Mouse (Mus musculus) heart, embryonic 16.5 days (tissue): ENCODE results near the gene Lrmda. TPM values are rescaled to one million over a fixed set of nuclear protein-coding genes. Genes with fewer than 3 reads are reported as not detected.

Source experiments
- ATAC-seq: fragments of 200-750 bp; cut with Nextera tagmentation; replicated peaks from 2 replicates; pipeline ENCODE4 v1.8.0; 2017; ENCODE audit warnings: moderate number of reproducible peaks; ENCODE audit not compliant: insufficient read depth, low FRiP score; ENCODE audit errors: extremely low read depth
- H3K27ac ChIP-seq: fragments of 300-500 bp; sonication (generic); 2 replicates; pipeline ENCODE4 v1.5.1; 2014; ENCODE audit warnings: mild to moderate bottlenecking, low read length, control low read depth, moderate library complexity
- H3K27me3 ChIP-seq: fragments of 300-500 bp; sonication (generic); 2 replicates; pipeline ENCODE4 v1.6.1; 2014; ENCODE audit warnings: low read length, mixed read lengths; ENCODE audit not compliant: control insufficient read depth, insufficient read depth
- H3K36me3 ChIP-seq: fragments of 300-500 bp; sonication (generic); 2 replicates; pipeline ENCODE4 v1.6.1; 2014; ENCODE audit not compliant: control insufficient read depth, insufficient read depth
- H3K4me1 ChIP-seq: fragments of 300-500 bp; sonication (generic); 2 replicates; pipeline ENCODE4 v1.6.1; 2014; ENCODE audit warnings: low read length, mixed read lengths; ENCODE audit not compliant: control insufficient read depth, insufficient read depth
- H3K4me2 ChIP-seq: fragments of 300-500 bp; sonication (generic); 2 replicates; pipeline ENCODE4 v1.6.1; 2014; ENCODE audit warnings: low read depth, mild to moderate bottlenecking, control low read depth, low read length
- H3K4me3 ChIP-seq: fragments of 300-500 bp; sonication (generic); 2 replicates; pipeline ENCODE4 v1.5.1; 2014; ENCODE audit warnings: mild to moderate bottlenecking, control low read depth, low read length
- H3K9ac ChIP-seq: fragments of 300-500 bp; sonication (generic); 2 replicates; pipeline ENCODE4 v1.6.1; 2014; ENCODE audit warnings: low read length, control low read depth
- H3K9me3 ChIP-seq: fragments of 300-500 bp; sonication (generic); replicated peaks from 2 replicates; pipeline ENCODE4 v1.6.1; 2016; ENCODE audit warnings: low read length; ENCODE audit not compliant: control insufficient read depth
- WGBS: fragments of 180-500 bp; shearing (Covaris S2); extraction: QIAGEN DNeasy Blood & Tissue Kit; methylation state at CpG from one replicate; pipeline ENCODE4 v1.1.7; 2014; 5-methylcytosine and 5-hydroxymethylcytosine counted together
- polyA plus RNA-seq: library from polyadenylated mRNA; unstranded; fragments of >200 nt; fragmentation: Nextera tagmentation; extraction: Ambion mirVana; gene quantifications from 2 replicates; pipeline ENCODE4 v1.2.1, GENCODE M21; 2015

The Lrmda gene
- polyA plus RNA-seq, 1 experiment from 2014 or later, result 0.55 TPM

- whole genome bisulfite sequencing, result 71% methylated on average over 6 of the region's 6 CpGs
- Histone ChIP-seq H3K9ac (no peak overlapping the region), H3K36me3 (no peaks in the 10 kb centered on the region), H3K27me3 (no peaks in the 10 kb centered on the region), H3K4me3 (no peak overlapping the region), H3K9me3 (no peaks in the 10 kb centered on the region), H3K4me2 (no peak overlapping the region), H3K4me1 (no peaks in the 10 kb centered on the region), H3K27ac (no peak overlapping the region)
- no peak for ATAC-seq
Observed at GRCm38 (mm10) chr14:22710071-22710661, 690.7 kb downstream of the Lrmda start.

- Histone ChIP-seq H3K4me1 (no peaks in the 10 kb centered on the region), H3K4me3 (no peak overlapping the region), H3K9ac (no peak overlapping the region), H3K9me3 (no peaks in the 10 kb centered on the region), H3K27ac (no peak overlapping the region), H3K4me2 (no peak overlapping the region), H3K36me3 (no peaks in the 10 kb centered on the region), H3K27me3 (no peaks in the 10 kb centered on the region)
- no peak for ATAC-seq
Observed at GRCm38 (mm10) chr14:22712388-22712787, 692.9 kb downstream of the Lrmda start.

- Histone ChIP-seq H3K9ac (no peak overlapping the region), H3K27me3 (no peaks in the 10 kb centered on the region), H3K4me1 (no peaks in the 10 kb centered on the region; the same call in 1 of the 2 replicates), H3K36me3 (no peaks in the 10 kb centered on the region), H3K27ac (no peak overlapping the region), H3K4me3 (no peak overlapping the region), H3K9me3 (no peaks in the 10 kb centered on the region), H3K4me2 (no peak overlapping the region)
- ATAC-seq, result no peak
- 49% methylated on average over 6 of the region's 6 CpGs for WGBS
Observed at GRCm38 (mm10) chr14:22715581-22716378, 696.3 kb downstream of the Lrmda start.

GRCm38 (mm10) chr14:22719968-22720367 lies 700.5 kb downstream of the Lrmda start:
- 67% methylated on average over 1 of the region's 1 CpGs for WGBS
- Histone ChIP-seq H3K36me3 (no peaks in the 10 kb centered on the region), H3K4me2 (no peak overlapping the region), H3K4me1 (no peaks in the 10 kb centered on the region; the same call in 1 of the 2 replicates), H3K9me3 (no peaks in the 10 kb centered on the region), H3K4me3 (no peak overlapping the region), H3K27ac (no peak overlapping the region), H3K9ac (no peak overlapping the region), H3K27me3 (no peaks in the 10 kb centered on the region)
- no peak for ATAC-seq

GRCm38 (mm10) chr14:22721845-22722244 lies 702.3 kb downstream of the Lrmda start:
- H3K4me1 ChIP-seq, result no peaks in the 10 kb centered on the region; the same call in 1 of the 2 replicates
- no peak overlapping the region for H3K4me3 ChIP-seq
- no peaks in the 10 kb centered on the region for H3K36me3 ChIP-seq
- H3K9ac ChIP-seq, result no peak overlapping the region
- H3K9me3 ChIP-seq, result no peaks in the 10 kb centered on the region
- ATAC-seq, result no peak
- no peak overlapping the region for H3K27ac ChIP-seq
- no peak overlapping the region for H3K4me2 ChIP-seq
- WGBS, result 45% methylated on average over 5 of the region's 5 CpGs
- H3K27me3 ChIP-seq, result no peaks in the 10 kb centered on the region

- Histone ChIP-seq H3K4me2 (no peak overlapping the region), H3K4me3 (no peak overlapping the region), H3K27ac (no peak overlapping the region), H3K27me3 (no peaks in the 10 kb centered on the region), H3K4me1 (no peaks in the 10 kb centered on the region), H3K36me3 (no peaks in the 10 kb centered on the region), H3K9ac (no peak overlapping the region), H3K9me3 (no peaks in the 10 kb centered on the region)
- ATAC-seq, result no peak
- WGBS, result 67% methylated on average over 2 of the region's 2 CpGs
Observed at GRCm38 (mm10) chr14:22727548-22727947, 708.0 kb downstream of the Lrmda start.

- no peak for ATAC-seq
- H3K4me1 ChIP-seq, result no peaks in the 10 kb centered on the region
Observed at GRCm38 (mm10) chr14:22728611-22729223, 709.2 kb downstream of the Lrmda start.

GRCm38 (mm10) chr14:22738603-22739002 lies 719.1 kb downstream of the Lrmda start:
- no peak overlapping the region for H3K27ac ChIP-seq

More at GRCm38 (mm10) chr14:22728611-22729223, 709.2 kb downstream of the Lrmda start:
- H3K4me3 ChIP-seq, result no peak overlapping the region
- no peak overlapping the region for H3K27ac ChIP-seq
- no peaks in the 10 kb centered on the region for H3K9me3 ChIP-seq
- H3K9ac ChIP-seq, result no peak overlapping the region
- no peaks in the 10 kb centered on the region for H3K36me3 ChIP-seq
- 91% methylated on average over 8 of the region's 8 CpGs for WGBS
- H3K27me3 ChIP-seq, result no peaks in the 10 kb centered on the region
- no peak overlapping the region for H3K4me2 ChIP-seq

GRCm38 (mm10) chr14:22742527-22742926 lies 723.0 kb downstream of the Lrmda start:
- no peak for ATAC-seq
- Histone ChIP-seq H3K4me1 (peaks cover 10% of the 10 kb centered on the region), H3K9ac (no peak overlapping the region), H3K9me3 (no peaks in the 10 kb centered on the region), H3K4me2 (no peak overlapping the region), H3K27ac (no peak overlapping the region), H3K27me3 (no peaks in the 10 kb centered on the region), H3K36me3 (no peaks in the 10 kb centered on the region), H3K4me3 (no peak overlapping the region)

More at GRCm38 (mm10) chr14:22738603-22739002, 719.1 kb downstream of the Lrmda start:
- Histone ChIP-seq H3K9ac (no peak overlapping the region), H3K9me3 (no peaks in the 10 kb centered on the region), H3K4me1 (no peaks in the 10 kb centered on the region), H3K36me3 (no peaks in the 10 kb centered on the region), H3K4me2 (peak overlapping the region; percentile 5; the same call in 1 of the 2 replicates), H3K4me3 (no peak overlapping the region), H3K27me3 (no peaks in the 10 kb centered on the region)
- ATAC-seq, result no peak
- 36% methylated on average over 11 of the region's 11 CpGs for WGBS
